Mouse (Mus musculus) hindbrain, embryonic 14.5 days (tissue): ENCODE results near the gene Mpv17. TPM values are rescaled to one million over a fixed set of nuclear protein-coding genes. Genes with fewer than 3 reads are reported as not detected.

Source experiments
- ATAC-seq: fragments of 200-750 bp; cut with Nextera tagmentation; 2 replicates; pipeline ENCODE4 v1.8.0; 2017; ENCODE audit warnings: moderate number of reproducible peaks, mild to moderate bottlenecking, moderate TSS enrichment, moderate library complexity; ENCODE audit not compliant: low FRiP score
- DNase-seq: peaks from one replicate; pipeline ENCODE4 v3.0.0-alpha.2; 2015; ENCODE audit warnings: low spot score
- H3K27ac ChIP-seq: fragments of 300-500 bp; sonication (generic); 2 replicates; pipeline ENCODE4 v1.5.1; 2014; ENCODE audit warnings: mild to moderate bottlenecking, moderate library complexity
- H3K27me3 ChIP-seq: fragments of 300-500 bp; sonication (generic); 2 replicates; pipeline ENCODE4 v1.6.1; 2014; ENCODE audit warnings: mild to moderate bottlenecking, low read length, mixed read lengths; ENCODE audit not compliant: control insufficient read depth, insufficient read depth
- H3K36me3 ChIP-seq: fragments of 300-500 bp; sonication (generic); replicated peaks from 2 replicates; pipeline ENCODE4 v1.6.1; 2014; ENCODE audit not compliant: control insufficient read depth, insufficient read depth
- H3K4me1 ChIP-seq: fragments of 300-500 bp; sonication (generic); replicated peaks from 2 replicates; pipeline ENCODE4 v1.6.1; 2014; ENCODE audit warnings: antibody characterized with exemption, low read length, mixed read lengths; ENCODE audit not compliant: control insufficient read depth, insufficient read depth
- H3K4me2 ChIP-seq: fragments of 300-500 bp; sonication (generic); replicated peaks from 2 replicates; pipeline ENCODE4 v1.6.1; 2014; ENCODE audit warnings: mild to moderate bottlenecking, moderate library complexity
- H3K4me3 ChIP-seq: fragments of 300-500 bp; sonication (generic); replicated peaks from 2 replicates; pipeline ENCODE4 v1.5.1; 2014; ENCODE audit warnings: mild to moderate bottlenecking, low read length
- H3K9ac ChIP-seq: fragments of 300-500 bp; sonication (generic); 2 replicates; pipeline ENCODE4 v1.6.1; 2014
- H3K9me3 ChIP-seq: fragments of 300-500 bp; sonication (generic); 2 replicates; pipeline ENCODE4 v1.6.1; 2016; ENCODE audit warnings: low read length; ENCODE audit not compliant: control insufficient read depth
- WGBS: fragments of 180-500 bp; shearing (Covaris S2); extraction: QIAGEN DNeasy Blood & Tissue Kit; methylation state at CpG from one replicate; pipeline ENCODE4 v1.1.7; 2014; 5-methylcytosine and 5-hydroxymethylcytosine counted together
- polyA plus RNA-seq: library from polyadenylated mRNA; unstranded; fragments of >200 nt; fragmentation: Nextera tagmentation; extraction: Ambion mirVana; gene quantifications from 2 replicates; pipeline ENCODE4 v1.2.1, GENCODE M21; 2014

Mpv17 gene
- polyA plus RNA-seq, 1 experiment from 2014 or later = 50.3 TPM

DNA sequence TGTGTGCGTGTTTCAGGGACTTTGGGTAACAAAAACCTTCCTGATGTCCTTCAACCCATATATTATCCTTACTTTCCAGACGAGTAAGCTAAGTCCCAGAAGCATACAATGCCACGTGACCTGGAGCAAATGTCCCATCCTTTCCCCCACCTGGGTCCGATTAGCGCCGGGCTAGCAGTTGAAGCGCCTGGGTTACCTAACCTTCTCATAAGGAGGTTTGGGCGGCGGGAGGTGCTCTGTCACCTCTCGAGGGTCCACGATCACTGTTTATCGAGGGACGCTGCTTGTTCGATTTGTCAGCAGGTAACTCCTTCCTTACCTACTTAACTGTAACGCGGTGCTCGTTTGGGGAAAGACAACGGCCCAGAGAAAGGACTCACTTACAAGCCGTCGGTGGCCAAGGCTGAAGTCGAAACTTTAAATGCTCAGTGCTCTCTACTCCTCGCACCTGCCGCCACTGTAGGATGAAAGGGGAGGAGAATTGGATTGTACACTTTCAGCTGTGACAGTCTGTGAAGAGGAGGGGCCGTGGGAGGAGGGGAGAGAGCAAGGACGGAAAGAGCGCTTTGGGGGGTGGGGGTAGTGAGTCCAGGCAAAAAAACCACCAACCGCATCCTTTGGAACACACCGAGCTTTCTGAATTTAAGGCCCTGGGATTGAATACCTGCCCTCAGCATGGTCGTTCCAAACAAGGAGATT lies 59.8 kb downstream of the Mpv17 start:
- DNase-seq = no peak
- Histone ChIP-seq H3K4me3 (peak overlapping the region; percentile 58), H3K4me2 (peak overlapping the region; percentile 50), H3K9ac (no peak overlapping the region), H3K36me3 (no peaks in the 10 kb centered on the region), H3K9me3 (no peaks in the 10 kb centered on the region), H3K4me1 (peaks cover 33% of the 10 kb centered on the region; the same call in 1 of the 2 replicates), H3K27ac (no peak overlapping the region), H3K27me3 (peaks cover 95% of the 10 kb centered on the region)
- no peak for ATAC-seq
- 2% methylated on average over 29 of the region's 29 CpGs for WGBS

DNA sequence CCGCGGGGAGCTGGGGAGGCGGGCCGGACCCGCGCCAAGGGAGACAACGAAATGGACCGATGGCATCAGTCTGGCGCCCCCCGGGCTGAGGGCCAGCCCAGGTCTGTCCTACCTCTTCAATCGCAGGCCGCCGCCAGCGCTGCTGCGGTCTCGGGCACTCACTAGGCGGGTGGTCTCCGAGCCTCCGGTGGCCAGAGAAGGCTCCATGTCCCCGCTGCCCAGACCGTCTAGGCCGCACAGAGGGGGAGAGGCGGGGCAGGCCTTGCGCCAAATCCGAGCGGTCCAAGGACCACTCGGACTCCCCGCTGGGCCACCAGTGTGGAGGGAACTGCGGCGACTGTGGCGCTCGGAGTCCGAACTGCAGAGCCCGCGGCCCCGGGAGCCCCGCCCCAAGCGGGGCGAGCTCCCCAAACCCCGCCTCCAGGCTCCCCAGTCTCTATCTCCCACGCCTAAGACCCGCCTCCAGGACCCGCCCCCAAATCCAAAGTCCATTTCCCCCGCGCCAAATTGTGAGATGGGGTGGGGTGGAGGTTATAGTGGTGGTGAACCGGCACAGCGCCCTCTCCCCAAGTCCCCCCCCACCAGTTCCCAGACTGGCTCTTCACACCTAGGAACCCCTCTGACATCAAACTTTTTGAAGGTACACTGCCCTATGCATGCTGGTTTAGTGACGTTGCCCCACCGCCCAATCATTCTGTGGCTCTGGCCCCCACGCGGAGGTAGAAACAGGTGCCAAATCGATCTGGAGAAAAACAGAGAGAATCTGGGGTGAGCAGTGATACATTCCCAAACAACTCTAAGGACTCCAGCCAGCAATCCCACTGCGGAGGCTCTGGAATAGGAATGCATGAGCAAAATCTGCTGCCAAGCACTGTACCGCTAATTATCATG lies 60.7 kb downstream of the Mpv17 start:
- ATAC-seq (peak; percentile 64), DNase-seq (no peak)
- Histone ChIP-seq H3K4me3 (peak overlapping the region; percentile 58), H3K4me2 (peak overlapping the region; percentile 50), H3K27ac (peak overlapping the region; percentile 57), H3K9me3 (no peaks in the 10 kb centered on the region), H3K4me1 (peaks cover 33% of the 10 kb centered on the region; the same call in 1 of the 2 replicates), H3K9ac (peak overlapping the region; percentile 85), H3K27me3 (peaks cover 90% of the 10 kb centered on the region), H3K36me3 (no peaks in the 10 kb centered on the region)
- 1% methylated on average over 39 of the region's 54 CpGs for WGBS

DNA sequence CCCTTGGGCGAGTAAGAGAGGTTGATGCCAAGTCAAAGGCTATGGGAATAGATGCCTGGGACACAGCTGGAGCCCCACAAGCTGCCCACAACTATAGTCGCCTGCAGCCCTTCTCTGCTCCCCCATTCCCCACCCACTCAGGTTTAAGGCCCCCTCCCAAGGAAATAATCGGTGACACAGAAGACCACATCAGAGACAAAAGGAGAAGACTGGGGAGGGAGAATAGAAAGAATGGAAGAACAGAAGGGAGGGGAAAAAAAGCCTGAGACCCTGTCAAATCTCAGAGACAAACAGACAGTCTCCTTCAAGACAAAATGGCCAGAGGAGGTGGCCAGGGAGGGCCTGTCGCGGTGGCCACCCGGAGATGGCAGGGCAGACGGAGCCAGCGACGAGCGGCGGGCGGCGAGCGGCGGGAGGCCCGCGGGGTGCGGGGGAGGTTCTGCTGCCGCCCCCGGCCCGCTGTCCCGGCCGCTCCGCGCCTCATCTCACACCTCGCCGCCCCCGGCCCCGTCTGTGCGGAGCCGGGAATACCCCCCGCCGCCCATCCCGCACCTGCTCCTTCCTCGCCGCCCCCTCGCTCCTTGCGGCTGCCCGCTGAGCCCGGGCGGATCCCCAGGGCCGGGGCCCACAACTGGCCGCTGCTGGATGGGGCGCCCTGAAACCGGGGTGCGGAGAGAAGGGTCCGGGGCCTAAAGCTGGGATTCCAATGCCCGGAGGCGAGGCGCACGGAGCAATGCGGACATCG lies 61.6 kb downstream of the Mpv17 start:
- peak overlapping the region; percentile 85 for H3K9ac ChIP-seq
- peaks cover 82% of the 10 kb centered on the region for H3K27me3 ChIP-seq
- no peak; the same call in 1 of the 2 replicates for ATAC-seq
- H3K4me3 ChIP-seq = peak overlapping the region; percentile 58
- 2% methylated on average over 45 of the region's 53 CpGs for WGBS
- no peak for DNase-seq
- peak overlapping the region; percentile 50 for H3K4me2 ChIP-seq
- H3K9me3 ChIP-seq = no peaks in the 10 kb centered on the region
- H3K27ac ChIP-seq = peak overlapping the region; percentile 57
- H3K36me3 ChIP-seq = no peaks in the 10 kb centered on the region
- H3K4me1 ChIP-seq = peaks cover 33% of the 10 kb centered on the region; the same call in 1 of the 2 replicates

Other genes with a start within 250 kb of the Mpv17 start
- 228 and 259 TPM in 2 replicates for gene Ost4, start 246.5 kb downstream of the Mpv17 start, polyA plus RNA-seq
- gene Emilin1, start 240.8 kb downstream of the Mpv17 start, polyA plus RNA-seq = 14.1 and 17.1 TPM in 2 replicates
- 9.0 and 11.2 TPM in 2 replicates for gene Khk, start 232.8 kb downstream of the Mpv17 start, polyA plus RNA-seq
- 62.4 and 71.4 TPM in 2 replicates for gene Cgref1, start 208.7 kb downstream of the Mpv17 start, polyA plus RNA-seq
- 71.3 and 78.6 TPM in 2 replicates for gene Preb, start 193.9 kb downstream of the Mpv17 start, polyA plus RNA-seq
- gene Tcf23, start 185.6 kb downstream of the Mpv17 start, polyA plus RNA-seq = 0.04 TPM in 1 of 2 replicates, not detected in the other
- gene Atraid, start 105.9 kb downstream of the Mpv17 start, polyA plus RNA-seq = 175 and 198 TPM in 2 replicates
- 20.5 and 24.5 TPM in 2 replicates for gene Slc5a6, start 105.3 kb downstream of the Mpv17 start, polyA plus RNA-seq
- gene Cad, start 99.5 kb downstream of the Mpv17 start, polyA plus RNA-seq = 13.7 and 15.4 TPM in 2 replicates
- not detected in 2 replicates for gene Dnajc5g, start 48.0 kb downstream of the Mpv17 start, polyA plus RNA-seq
- gene Slc30a3, start 46.0 kb downstream of the Mpv17 start, polyA plus RNA-seq = 34.8 and 35.7 TPM in 2 replicates
- not detected in 2 replicates for gene Trim54, start 37.5 kb downstream of the Mpv17 start, polyA plus RNA-seq
- not detected in 2 replicates for gene Ucn, start 15.4 kb downstream of the Mpv17 start, polyA plus RNA-seq
- 0.74 and 1.7 TPM in 2 replicates for gene Gm29609, start 25.7 kb upstream of the Mpv17 start, polyA plus RNA-seq
- gene Gtf3c2, start 25.9 kb upstream of the Mpv17 start, polyA plus RNA-seq = 49.7 and 53.0 TPM in 2 replicates
- gene Snx17, start 39.0 kb upstream of the Mpv17 start, polyA plus RNA-seq = 107 and 108 TPM in 2 replicates
- gene Eif2b4, start 39.2 kb upstream of the Mpv17 start, polyA plus RNA-seq = 77.3 and 78.6 TPM in 2 replicates
- 7.0 and 9.4 TPM in 2 replicates for gene Zfp513, start 48.1 kb upstream of the Mpv17 start, polyA plus RNA-seq
- gene Ppm1g, start 66.4 kb upstream of the Mpv17 start, polyA plus RNA-seq = 162 TPM in 2 replicates
- gene Nrbp1, start 86.6 kb upstream of the Mpv17 start, polyA plus RNA-seq = 149 and 161 TPM in 2 replicates
- gene Gm9970, start 87.0 kb upstream of the Mpv17 start, polyA plus RNA-seq = 0.56 and 0.66 TPM in 2 replicates
- 2.9 and 4.2 TPM in 2 replicates for gene Krtcap3, start 97.4 kb upstream of the Mpv17 start, polyA plus RNA-seq
- gene Ift172, start 136.9 kb upstream of the Mpv17 start, polyA plus RNA-seq = 34.5 and 37.2 TPM in 2 replicates
- 98.1 and 115 TPM in 2 replicates for gene Fndc4, start 141.8 kb upstream of the Mpv17 start, polyA plus RNA-seq
- 0.29 TPM in 1 of 2 replicates, not detected in the other for gene Gckr, start 143.2 kb upstream of the Mpv17 start, polyA plus RNA-seq